Mouse (Mus musculus) ovary, postnatal 10 days (tissue): ENCODE data around the gene Unc13a.

ENCODE experiments used
- DNase-seq: peaks from one replicate; pipeline ENCODE4 v3.0.0; 2022; ENCODE audit warnings: low spot score

Gene Unc13a

DNA sequence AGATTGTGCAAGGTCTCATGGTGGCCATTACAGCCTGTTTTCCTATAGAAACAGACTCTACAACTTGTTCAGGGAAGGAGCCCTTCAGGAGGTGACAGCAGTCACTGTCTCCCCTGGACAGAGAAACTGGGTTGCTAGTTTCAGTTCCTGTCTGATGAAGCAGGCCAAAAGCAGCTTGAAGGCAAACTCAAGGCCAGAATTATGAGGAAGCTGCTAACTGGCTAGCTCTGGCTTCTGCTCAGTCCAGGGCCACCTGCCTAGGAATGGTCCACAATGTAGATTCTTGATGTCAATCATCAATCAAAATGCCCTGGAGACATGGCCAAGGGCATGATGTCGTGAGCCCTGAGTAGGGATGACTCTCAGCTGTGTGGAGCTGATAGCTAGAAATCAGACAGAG is 46.5 kb downstream of the Unc13a start:
- DNase-seq: no peak

DNA sequence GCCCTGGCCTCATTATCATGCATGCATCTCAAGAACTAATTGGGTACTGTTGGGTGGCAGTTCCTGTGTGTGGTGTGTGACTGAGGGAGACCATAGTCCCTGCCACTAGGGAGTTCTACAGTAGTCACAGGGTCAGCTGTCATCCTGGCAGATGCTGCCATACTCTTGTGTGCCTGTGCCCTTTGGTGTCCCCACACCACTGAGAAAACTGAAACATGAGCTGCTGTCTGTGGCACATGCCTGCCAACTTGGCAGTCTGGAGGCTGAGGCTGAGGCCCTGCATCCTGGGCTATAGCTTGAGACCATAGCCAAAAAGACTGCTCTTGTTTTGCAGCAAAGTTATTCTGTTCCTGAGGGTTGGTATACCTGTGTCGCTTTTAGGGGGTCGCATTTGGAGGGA is 51.8 kb downstream of the Unc13a start:
- DNase-seq: no peak

DNA sequence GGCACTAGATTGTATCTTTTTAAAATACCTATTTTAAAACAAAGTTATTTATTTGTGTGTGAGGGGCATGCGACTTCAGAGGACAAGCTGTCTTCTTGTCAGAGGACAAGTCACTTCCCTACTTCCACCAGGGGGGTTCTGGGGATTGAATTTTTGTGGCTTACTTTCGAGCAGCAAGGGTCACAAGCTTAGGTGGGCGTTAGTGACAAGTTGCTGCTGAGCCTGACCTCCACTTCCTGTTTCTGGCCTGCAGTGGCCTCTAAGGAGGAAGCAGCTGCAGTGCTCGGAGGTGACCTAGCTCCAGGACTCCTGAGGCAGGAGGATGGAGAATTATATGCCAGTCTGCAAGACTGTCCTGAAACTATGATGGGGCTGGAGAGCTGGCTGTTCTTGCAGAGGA is 58.1 kb downstream of the Unc13a start:
- no peak for DNase-seq

DNA sequence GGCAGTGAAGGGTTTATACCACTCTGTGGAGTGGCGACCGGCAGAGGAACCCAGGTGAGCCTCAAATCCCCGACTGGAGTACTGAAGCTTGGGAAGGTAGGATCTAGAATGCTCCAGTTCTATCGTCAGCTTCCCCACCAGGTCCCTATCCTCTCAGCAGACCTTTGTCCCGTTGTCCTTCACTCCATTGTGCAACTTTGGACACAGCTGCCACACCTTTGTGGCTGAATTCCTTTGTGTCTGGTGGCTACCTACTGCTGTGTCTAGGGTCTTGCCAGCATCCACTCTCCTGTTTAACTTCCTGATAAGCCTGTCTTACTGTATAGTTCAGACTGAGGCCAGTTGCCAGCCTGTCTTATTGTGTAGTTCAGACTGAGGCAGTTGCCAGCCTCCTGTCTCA is 59.4 kb downstream of the Unc13a start:
- DNase-seq: no peak

DNA sequence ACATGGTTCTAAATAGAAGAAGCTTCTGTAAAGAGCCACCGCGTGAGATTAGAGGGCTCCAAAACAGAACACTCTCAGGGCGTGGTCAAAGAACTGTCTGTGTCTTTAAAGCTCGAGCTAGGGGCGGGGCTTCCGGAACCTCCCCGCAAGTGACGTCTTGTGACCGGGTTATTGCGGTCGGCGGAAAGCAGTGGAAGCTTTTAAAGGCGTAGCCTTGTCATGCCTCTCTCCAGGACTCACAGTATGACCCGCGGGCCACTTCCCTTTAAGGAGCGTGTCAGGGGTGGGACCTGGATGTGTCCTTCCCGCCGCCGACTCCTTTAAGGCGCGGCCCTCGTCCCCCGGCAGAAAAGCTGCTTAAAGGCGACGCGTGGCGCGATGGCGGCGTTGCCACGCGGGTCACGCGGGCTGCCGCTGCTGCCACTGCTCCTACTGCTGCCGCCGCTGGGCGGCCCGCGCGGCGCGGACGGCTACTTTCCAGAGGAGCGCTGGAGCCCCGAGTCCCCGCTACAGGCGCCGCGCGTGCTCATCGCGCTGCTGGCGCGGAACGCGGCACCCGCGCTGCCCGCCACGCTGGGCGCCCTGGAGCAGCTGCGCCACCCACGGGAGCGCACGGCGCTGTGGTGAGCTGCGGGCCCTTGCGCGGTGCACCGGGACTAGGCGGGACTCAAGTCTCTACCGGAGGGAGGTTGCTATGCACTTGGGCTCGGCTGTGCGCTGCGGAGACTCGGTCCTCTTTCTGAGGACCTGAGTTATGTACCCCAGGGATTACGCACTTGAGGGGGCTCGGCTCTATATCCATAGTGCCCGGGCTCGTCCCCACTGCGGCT is 60.5 kb downstream of the Unc13a start, which contains the start of gene Colgalt1:
Gene Colgalt1 (plus strand): TSS at position 177 of the 830 bp plus-strand sequence.
- peak; percentile 80 for DNase-seq

DNA sequence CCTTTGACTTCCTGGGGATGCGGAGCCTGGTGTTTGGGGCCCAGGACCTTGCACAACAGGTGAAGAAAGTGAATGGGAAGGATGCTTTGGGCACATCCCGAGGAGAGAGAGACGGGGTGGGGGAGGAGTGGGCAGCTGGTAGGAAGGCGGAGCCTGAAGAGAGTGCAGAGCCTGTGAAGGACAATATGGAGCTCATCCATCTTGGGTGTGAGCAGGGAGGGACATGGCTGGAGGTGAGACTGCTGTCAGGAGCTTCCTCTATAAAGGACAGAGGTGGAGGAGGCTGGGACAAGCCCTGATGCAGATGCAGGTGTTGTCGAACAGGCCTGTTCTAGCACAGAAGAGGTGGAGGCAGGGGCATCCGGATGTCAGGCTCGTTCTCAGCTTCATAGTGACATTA is 67.5 kb downstream of the Unc13a start:
- DNase-seq: no peak

DNA sequence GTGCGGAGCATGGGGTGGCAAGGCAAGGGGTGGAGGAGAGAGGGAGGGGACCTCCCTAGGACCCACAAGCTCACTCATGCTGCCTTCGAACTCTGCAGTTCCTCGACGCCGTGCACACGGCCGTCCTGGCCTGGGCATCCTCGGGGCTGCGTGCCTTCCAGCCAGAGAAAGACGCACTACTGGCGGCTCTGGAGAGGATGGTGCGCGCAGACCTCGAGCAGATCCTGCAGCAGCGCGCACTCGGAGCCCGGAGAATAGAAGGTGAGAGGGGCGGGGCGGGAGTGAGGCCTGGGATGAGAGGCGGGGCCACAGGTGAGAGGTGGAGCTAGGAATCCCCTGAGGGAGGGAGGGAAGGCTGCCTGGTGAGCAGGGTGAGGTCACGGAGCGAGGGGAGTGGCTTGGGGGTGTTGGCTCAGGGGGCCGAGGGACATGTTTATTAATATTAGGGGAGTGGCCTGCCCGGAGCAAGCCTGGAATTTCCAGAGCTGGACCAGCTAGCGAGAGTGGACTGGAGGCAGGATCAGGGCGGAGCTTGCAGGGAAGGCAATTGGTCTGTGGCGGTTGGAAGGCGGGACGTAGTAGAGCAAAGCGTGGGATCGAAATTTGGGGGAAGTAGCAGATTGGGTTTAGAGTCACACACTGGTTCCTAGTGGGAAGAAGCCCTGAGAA is 68.8 kb downstream of the Unc13a start:
- DNase-seq: peak; percentile 29

DNA sequence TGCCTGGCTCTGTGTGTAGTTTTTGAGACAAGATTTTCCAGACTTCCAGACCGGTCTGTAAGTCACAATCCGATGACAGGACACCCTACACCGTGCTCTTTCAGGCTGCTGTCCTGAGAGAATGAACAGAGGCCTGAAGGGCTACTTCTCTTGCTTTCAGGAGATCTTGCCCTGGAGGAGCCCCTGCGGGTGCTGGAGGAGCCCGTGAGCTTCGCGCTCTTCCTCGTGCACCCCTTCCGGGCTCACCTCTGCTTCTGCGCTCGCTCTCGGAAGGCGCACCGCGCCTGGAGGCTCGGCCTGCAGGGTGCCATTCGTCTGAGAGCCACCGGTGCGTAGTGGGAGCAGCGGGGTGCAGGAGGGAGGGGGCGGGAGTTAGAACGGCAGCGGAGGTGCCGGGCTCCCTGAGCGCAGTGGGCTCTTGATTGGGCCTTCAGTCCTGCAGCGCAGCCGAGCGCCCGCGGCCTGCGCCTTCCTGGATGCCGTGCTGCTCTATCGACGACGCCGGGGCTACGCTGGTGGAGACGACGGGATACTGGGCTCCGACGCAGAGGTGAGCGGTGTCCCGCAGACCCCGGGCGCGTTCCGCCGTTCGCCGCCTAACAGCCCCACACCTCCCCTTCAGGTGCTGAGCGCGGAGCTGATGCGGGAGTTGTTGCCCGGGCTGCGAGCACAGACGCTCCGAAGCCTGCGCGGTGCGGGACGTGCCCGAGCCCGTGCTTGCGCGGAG is 69.5 kb downstream of the Unc13a start:
- no peak for DNase-seq

DNA sequence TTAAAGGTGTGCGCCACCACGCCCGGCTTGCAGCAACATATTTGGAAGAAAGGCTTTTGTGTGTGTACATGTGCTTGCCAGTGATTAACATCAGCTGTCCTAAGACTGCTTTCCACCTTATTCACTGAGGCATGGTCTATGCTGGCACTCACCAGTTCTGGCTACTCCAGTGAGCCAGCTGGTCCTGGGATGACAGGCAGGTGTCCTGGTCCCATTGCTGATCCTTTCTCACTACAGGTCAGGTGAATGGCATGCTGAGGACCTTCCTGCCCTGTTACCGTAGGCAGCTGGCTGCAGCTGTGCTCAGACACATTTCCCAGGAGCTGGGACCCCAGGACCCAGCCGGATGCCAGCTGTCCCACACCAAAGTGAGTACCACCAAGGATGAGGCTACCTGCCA is 72.7 kb downstream of the Unc13a start:
- DNase-seq: no peak

DNA sequence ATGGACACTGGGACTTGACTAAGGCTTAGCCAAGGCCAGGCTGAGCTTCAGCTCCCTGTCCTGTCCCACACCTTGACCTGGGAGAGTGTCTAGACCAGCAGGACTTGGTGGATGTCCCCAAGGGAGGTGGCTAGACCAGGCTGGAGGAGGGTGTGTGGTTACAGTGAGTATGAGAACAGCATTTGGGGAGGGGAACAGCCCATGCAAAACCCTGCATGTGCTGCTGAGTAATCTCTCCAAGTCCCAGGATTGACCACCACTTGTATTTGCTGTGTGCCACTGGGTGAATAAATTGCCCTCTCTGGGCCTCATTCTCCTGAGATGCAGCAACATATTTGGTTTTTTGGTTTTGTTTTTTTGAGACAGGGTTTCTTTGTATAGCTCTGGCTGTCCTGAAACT is 73.2 kb downstream of the Unc13a start:
- DNase-seq: no peak

DNA sequence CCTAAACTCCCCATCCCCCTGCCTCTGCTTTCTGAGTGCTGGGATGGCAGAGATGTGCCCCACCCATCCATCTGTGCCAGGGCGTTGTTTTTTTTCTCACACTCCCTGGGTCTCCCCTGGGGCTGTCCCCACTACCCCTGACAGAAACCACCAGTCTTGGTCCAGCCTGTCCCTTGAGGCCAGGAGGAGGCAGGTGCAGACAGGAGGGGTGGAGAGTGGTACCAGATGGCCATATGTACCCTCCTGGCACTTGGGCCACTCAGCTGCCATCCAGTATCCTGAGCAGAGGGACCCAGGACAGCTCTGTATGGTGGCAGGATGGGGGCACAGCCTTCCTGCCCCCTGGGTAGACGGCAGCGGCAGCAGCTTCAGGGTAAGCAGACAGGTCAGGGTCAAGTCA is 74.1 kb downstream of the Unc13a start, which contains the start of gene Fam129c:
Gene Fam129c (plus strand): TSS at position 198 of the 400 bp plus-strand sequence.
- DNase-seq: no peak

DNA sequence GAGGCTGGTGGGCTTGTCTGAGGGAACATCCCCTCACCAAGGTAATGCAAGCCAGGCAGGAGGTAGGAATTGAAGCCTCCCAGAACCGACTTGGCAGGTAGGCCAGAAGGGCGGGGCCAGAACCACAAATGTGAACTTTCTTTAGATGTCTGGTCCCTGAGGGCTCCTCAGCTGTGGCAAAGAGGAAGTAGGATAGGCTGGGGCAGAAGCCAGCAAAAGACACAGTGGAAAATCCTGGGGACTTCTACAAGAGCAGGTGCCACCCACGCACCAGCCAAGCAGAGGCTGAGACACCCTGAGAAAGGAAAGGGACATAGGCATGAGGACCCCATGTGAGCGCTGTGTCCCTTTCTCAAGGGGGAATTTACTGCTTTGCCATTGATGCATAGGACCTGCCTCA is 74.8 kb downstream of the Unc13a start:
- no peak for DNase-seq

DNA sequence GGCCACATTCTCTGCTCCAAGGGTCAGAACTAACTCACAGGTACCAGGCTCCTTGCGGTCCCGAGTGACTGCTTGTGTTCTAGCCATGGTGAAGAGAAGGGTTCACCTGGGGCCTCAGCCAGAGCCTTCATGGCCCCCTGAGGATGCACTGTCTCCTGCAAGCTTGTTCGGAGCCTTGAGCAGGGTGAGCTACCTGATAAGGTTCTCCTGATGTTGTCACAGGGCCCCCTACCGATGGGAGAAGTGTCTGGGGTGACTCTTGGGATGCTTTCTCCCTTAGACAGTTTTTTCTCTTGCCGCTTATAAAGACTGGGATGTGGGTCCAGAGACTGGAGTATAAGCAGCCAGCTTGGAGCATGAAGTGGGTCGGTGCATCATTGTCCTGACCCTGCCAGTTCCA is 75.2 kb downstream of the Unc13a start:
- no peak for DNase-seq

DNA sequence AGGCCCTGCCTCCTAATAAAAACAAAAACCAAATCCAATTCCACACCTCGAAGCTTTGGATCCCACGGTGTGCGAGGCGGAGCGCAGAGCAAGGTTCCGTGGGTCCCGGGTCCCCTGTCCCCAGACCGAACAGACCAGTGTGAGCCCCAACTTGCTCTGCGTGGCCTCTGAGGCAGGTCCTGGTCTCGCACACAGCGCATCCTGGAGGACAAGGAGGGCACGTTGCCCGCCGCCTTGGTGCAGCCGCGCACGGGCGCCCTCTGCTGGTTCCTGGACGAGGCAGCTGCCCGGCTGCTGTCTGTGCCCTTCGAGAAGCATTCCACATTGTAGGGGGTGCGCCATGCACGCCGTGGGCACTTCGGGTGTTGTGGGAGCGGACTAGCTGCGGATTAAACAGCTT is 75.7 kb downstream of the Unc13a start:
- peak; percentile 85 for DNase-seq

DNA sequence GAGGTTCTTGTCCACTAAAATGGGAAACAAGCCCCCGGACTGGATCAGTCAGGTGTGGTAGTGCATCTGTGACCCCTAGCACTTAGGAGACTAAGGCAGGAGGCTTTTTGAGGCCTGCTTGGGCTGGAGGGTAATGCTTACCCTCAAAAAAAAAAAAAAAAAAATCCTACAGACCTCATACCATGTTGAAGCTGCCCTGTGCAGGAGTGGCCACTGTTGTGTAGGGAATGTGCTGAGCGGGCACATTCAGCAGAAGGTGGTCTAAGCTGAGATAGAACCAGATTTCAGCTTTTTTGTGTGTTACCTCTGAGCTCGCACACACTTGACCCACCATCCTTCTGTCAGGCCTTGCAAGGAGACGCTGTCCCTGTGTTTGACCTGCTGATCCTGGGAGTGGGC is 77.2 kb downstream of the Unc13a start:
- DNase-seq: no peak

DNA sequence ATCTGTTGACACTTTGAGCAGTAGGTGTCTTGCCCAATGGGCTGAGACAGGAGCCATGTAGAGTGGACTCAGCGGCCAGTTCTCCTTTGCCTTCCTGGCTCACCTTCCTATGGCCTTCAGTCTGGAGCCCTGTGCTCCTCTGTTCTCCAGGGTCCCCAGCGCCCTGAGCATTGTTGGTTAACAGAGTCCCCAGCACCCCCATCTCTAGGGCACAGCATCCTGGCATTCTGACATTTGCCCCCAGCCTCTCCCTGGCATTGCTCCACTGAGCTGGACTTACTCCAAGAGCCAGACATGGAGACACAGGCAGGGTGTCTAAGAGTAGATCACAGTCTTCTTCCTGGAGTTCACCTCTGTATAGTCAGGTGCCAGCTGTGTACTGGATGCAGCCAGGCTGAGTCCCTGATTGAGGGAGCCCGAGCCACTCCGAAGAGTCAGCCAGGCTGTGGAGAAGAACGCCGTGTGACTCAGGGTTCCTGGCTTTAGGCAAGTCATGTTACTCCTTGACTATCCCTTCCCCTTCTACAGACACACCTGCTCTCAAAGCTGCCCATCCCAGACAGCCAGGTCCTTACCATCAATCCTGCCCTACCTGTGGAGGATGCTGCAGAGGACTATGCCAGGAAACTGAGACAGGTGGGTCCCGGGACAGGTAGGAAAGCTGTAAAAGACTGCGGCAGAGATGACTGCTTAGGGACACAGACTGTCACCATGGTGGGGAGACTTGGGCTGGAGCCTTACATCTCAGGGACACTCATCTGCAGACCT is 77.8 kb downstream of the Unc13a start:
- no peak for DNase-seq

DNA sequence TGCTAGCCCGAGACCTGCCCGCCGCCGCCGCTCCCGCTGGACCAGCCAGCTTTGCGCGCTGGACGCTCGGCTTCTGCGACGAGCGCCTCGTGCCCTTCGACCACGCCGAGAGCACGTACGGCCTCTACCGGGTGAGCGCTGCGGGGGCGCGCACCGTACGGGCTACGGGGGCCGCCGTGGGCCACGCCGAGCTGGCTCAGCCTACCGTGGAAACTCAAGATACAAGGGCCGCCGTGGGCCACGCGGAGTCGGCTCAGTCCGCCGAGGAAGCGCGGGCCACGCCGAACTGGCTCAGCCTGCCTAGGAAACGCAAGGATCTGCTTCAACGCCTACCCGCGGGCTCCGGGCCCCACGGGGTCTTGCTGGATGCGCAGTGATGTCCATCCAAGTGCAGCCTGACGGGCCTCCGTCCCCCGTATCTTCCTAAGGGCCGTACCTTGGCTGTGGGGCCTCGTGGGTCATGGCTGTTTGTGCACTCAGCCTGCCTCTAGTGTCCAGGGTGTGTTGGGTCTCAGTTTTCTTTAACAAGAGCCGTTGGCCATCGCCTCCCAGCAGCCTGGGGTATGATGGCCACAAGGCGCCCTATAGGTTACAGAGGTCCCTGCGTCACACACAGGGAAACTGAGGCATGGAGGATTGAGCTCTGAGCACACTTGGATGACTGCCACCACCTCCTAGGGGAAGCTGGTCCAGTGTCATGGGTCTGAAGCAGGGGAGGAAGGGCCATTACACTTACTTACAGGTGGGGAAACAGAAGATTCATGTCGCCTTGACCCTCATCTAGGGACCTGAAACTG is 79.0 kb downstream of the Unc13a start:
- DNase-seq: no peak

DNA sequence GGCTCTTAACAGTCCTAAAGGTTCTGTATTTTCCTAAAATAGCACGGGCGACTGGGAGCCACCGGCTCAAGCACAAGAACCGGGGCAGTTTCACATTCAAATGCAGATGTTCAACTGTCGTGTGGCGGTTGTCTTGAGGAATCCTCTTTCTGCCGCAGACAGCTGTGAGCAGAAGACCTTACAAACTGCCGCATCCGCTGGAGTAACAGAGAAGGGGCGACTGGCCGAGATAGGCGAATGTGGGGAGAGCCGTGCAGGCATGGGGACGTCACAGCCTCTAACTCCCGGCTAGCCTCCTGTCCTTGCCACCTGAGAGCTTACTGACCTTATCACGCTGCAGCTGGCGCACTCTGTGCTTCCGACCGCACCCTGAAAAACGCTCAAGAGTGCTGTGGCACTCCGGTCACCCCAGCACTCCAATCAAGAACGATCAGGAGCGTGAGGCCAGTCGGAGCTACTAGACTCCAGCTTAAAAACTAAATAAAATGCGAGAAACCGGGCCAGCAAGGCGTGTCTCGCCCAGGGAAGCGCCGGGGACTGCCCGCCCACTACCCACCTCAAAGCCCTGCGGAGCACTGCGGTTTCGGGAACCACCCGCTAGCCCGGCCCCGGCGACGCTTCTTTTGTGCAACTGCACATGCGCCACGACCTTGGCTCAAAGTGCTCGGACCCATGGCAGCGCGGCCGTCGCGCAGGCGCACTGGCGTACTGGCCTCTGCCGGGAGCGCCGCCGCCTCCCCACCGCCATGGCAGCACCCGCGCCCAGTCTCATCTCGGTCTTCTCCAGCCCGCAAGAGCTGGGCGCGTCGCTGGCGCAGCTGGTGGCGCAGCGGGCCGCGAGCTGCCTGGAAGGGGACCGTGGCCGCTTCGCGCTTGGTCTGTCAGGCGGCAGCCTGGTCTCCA is 79.8 kb downstream of the Unc13a start, which contains the start of gene Pgls:
Gene Pgls (plus strand): TSS at position 706 of the 903 bp plus-strand sequence.
- peak; percentile 94 for DNase-seq

DNA sequence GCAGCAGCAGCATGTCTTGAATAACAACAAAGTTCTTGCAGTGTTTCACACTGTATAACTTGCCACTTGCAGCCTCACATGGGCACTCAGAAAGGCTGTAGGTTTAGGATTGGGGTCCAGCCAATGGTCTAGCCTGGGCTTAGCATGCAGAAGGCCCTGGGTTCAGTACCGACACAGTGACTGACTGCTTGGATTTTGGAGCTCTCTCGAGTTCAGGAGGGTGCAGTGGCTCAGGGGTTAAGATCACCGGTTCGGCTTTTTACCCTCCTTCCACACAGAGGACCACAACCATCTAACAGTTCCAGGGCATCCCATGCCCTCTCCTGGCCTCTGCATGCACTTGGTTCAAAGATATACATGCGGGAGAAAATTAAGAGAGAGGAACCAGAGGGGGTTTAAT is 80.5 kb downstream of the Unc13a start:
- no peak for DNase-seq

DNA sequence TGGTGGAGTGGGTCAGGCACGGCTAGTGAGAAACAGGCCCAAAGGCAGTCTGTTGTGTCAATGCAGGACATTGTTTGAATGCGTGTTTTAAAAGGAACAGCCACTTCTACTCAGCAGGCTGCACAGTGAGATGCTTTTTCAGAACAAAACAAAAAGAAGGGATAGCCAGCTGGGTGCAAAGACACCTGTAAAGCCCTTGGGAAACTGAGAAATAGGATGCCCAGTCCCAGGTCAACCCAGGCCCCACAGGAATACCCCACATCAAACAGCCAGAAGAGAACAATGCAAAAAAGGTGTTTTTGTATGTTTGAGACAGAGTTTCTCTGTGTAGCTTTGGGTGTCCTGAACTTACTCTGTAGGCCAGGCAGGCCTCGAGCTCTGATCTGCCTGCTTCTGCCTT is 82.8 kb downstream of the Unc13a start:
- no peak for DNase-seq
